Comparison of ENCODE assay signal across 8 mouse cellular contexts in genomic region chr6:95718969-95719333, GRCm38 (mm10). TPM values are rescaled to one million over a fixed set of nuclear protein-coding genes. Genes with fewer than 3 reads are reported as not detected.
A peak's percentile ranks its signal among the peaks of the same experiment; 100 is the strongest.
DNase-seq lines count a peak whose midpoint lies in the region; ATAC-seq and TF ChIP-seq lines count a peak whose summit lies in the region.

No protein-coding gene starts in this region.

- H3K36me3 ChIP-seq in embryonic facial prominence, embryonic 13.5 days: no peaks in the 10 kb centered on the region
- H3K36me3 ChIP-seq in intestine, postnatal 0 days (ENCODE audit: control insufficient read depth, insufficient read depth): no peaks in the 10 kb centered on the region
- H3K36me3 ChIP-seq in neural tube, embryonic 14.5 days (ENCODE audit: control insufficient read depth, insufficient read depth, low read length): no peaks in the 10 kb centered on the region

- H3K27me3 ChIP-seq in embryonic facial prominence, embryonic 13.5 days: no peaks in the 10 kb centered on the region
- no peaks in the 10 kb centered on the region; the same call in 1 of the 2 replicates for H3K27me3 ChIP-seq in intestine, postnatal 0 days (replicated peaks; ENCODE audit: control insufficient read depth, insufficient read depth, low read length)
- H3K27me3 ChIP-seq in neural tube, embryonic 14.5 days (ENCODE audit: control insufficient read depth, insufficient read depth, low read length): no peaks in the 10 kb centered on the region

- H3K4me1 ChIP-seq in embryonic facial prominence, embryonic 13.5 days: peaks cover 11% of the 10 kb centered on the region
- 0 out of 2 replicates have a peak, but pooled peaks cover 2% of the 10 kb centered on the region for H3K4me1 ChIP-seq in intestine, postnatal 0 days (replicated peaks; ENCODE audit: control insufficient read depth, insufficient read depth, low read length)
- H3K4me1 ChIP-seq in neural tube, embryonic 14.5 days (ENCODE audit: control insufficient read depth, insufficient read depth, low read length): peaks cover 4% of the 10 kb centered on the region; the same call in 1 of the 2 replicates

- H3K4me2 ChIP-seq in embryonic facial prominence, embryonic 13.5 days: peak overlapping the region; percentile 89
- H3K4me2 ChIP-seq in intestine, postnatal 0 days (replicated peaks; ENCODE audit: low read depth): peak overlapping the region; percentile 93
- H3K4me2 ChIP-seq in neural tube, embryonic 14.5 days (ENCODE audit: low read depth, low read length): peak overlapping the region; percentile 95

- peak overlapping the region; percentile 97; the same call in 1 of the 2 replicates for H3K9ac ChIP-seq in embryonic facial prominence, embryonic 13.5 days
- no peak overlapping the region for H3K9ac ChIP-seq in intestine, postnatal 0 days (ENCODE audit: low read depth, low read length)
- H3K9ac ChIP-seq in neural tube, embryonic 14.5 days (replicated peaks; ENCODE audit: low read depth, low read length): peak overlapping the region; percentile 80

- intact Hi-C loops in gastrocnemius, adult 2 months (cut with DNase I): loop anchor here (5.0 kb wide), 1 partner anchor 97 kb away; no protein-coding TSS in a partner anchor

- peak overlapping the region; percentile 88 for H3K4me3 ChIP-seq in gastrocnemius, adult 2 months
- H3K4me3 ChIP-seq in embryonic facial prominence, embryonic 13.5 days: peak overlapping the region; percentile 88
- H3K4me3 ChIP-seq in intestine, postnatal 0 days (ENCODE audit: low read depth, low read length): peak overlapping the region; percentile 94
- H3K4me3 ChIP-seq in neural tube, embryonic 14.5 days (ENCODE audit: low read depth, low read length): peak overlapping the region; percentile 80

- no peaks in the 10 kb centered on the region for H3K9me3 ChIP-seq in embryonic facial prominence, embryonic 13.5 days
- H3K9me3 ChIP-seq in intestine, postnatal 0 days (ENCODE audit: control insufficient read depth): no peaks in the 10 kb centered on the region
- no peaks in the 10 kb centered on the region for H3K9me3 ChIP-seq in neural tube, embryonic 14.5 days (ENCODE audit: control insufficient read depth, low read length)

- TF ChIP-seq CTCF in gastrocnemius, adult 2 months (IDR thresholded peaks at IDR 0.05): no peak
- TF ChIP-seq CTCF in intestine, postnatal 0 days (IDR thresholded peaks at IDR 0.05; ENCODE audit: low read depth): no peak

- no peak for DNase-seq in gastrocnemius, adult 2 months
- no peak for DNase-seq in gastrocnemius, postnatal 25 days
- DNase-seq in CD8-positive naive resting alpha-beta T cell, adult 2 months (ENCODE audit: low read depth in 2 of 2, low spot score in 2 of 2): peak; percentile 3 to 9
- DNase-seq in ovary, postnatal 14 days (ENCODE audit: low spot score): no peak
- no peak for DNase-seq in layer of hippocampus, adult 9-10 months (ENCODE audit: low spot score)

- H3K27ac ChIP-seq in gastrocnemius, adult 2 months: peak overlapping the region; percentile 93
- no peak overlapping the region for H3K27ac ChIP-seq in embryonic facial prominence, embryonic 13.5 days
- H3K27ac ChIP-seq in intestine, postnatal 0 days (ENCODE audit: low read depth, low read length): no peak overlapping the region
- peak overlapping the region; percentile 57; the same call in 1 of the 2 replicates for H3K27ac ChIP-seq in neural tube, embryonic 14.5 days (ENCODE audit: low read depth, low read length)

- ATAC-seq in embryonic facial prominence, embryonic 13.5 days (ENCODE audit: insufficient number of reproducible peaks, insufficient read depth, low FRiP score, low TSS enrichment, low read depth): peak; percentile 12; the same call in 1 of the 2 replicates
- peak; percentile 20 for ATAC-seq in intestine, postnatal 0 days
- peak; percentile 73 for ATAC-seq in neural tube, embryonic 14.5 days (ENCODE audit: low read depth)

- WGBS in embryonic facial prominence, embryonic 13.5 days: 0% methylated on average over 1 of the region's 1 CpGs
- WGBS in intestine, postnatal 0 days: 0% methylated on average over 1 of the region's 1 CpGs
- WGBS in neural tube, embryonic 14.5 days: 0% methylated on average over 1 of the region's 1 CpGs

RNA-seq across cellular contexts. Expression of gene Suclg2, which starts 0.4 kb away (rescaled TPM):
- total RNA-seq in gastrocnemius, adult 2 months (2021): 10 to 100 TPM; 43.0 to 66.2 TPM
- total RNA-seq in gastrocnemius, postnatal 25 days (2021): 10 to 100 TPM; 33.2 to 40.4 TPM
- 48.9 and 52.3 TPM in 2 replicates for polyA plus RNA-seq in embryonic facial prominence, embryonic 13.5 days (2015; fragmentation: Nextera tagmentation; extraction: Ambion mirVana)
- 77.3 and 78.1 TPM in 2 replicates for polyA plus RNA-seq in intestine, postnatal 0 days (2015; fragmentation: Nextera tagmentation; extraction: Ambion mirVana)
- polyA plus RNA-seq in neural tube, embryonic 14.5 days (2014; fragmentation: Nextera tagmentation; extraction: Ambion mirVana): 11.2 and 18.2 TPM in 2 replicates

Comparison
In these comparisons a context has a peak if more than half of its experiments do, and no peak if none do; other contexts are left out.
1. DNase-seq: peak in CD8-positive naive resting alpha-beta T cell, adult 2 months (2 of 2); none in gastrocnemius, adult 2 months (single experiment), gastrocnemius, postnatal 25 days (single experiment), ovary, postnatal 14 days (single experiment) and layer of hippocampus, adult 9-10 months (single experiment).
2. H3K27ac ChIP-seq: peak in gastrocnemius, adult 2 months (single experiment) and neural tube, embryonic 14.5 days (single experiment); none in embryonic facial prominence, embryonic 13.5 days (single experiment) and intestine, postnatal 0 days (single experiment).
3. ATAC-seq: peak in every context shown above with its lines; median percentile 73 in neural tube, embryonic 14.5 days; 20 in intestine, postnatal 0 days; 12 in embryonic facial prominence, embryonic 13.5 days.
4. Peak in every context shown above with its lines, with median percentiles within 50 percentile points of each other: H3K4me3 ChIP-seq and H3K4me2 ChIP-seq.